Mouse (Mus musculus): ENCODE data around the gene Cd164. TPM values are rescaled to one million over a fixed set of nuclear protein-coding genes. Genes with fewer than 3 reads are reported as not detected.

The Cd164 gene
- polyA plus RNA-seq, 1 experiment: not detected

- 90% methylated on average over 3 of the region's 3 CpGs for WGBS
- Histone ChIP-seq H3K4me1 (ENCODE audit: control insufficient read depth, insufficient read depth, low read length) (no peaks in the 10 kb centered on the region), H3K27ac (ENCODE audit: insufficient read depth, low read depth, low read length) (no peak overlapping the region), H3K4me3 (ENCODE audit: insufficient read depth, low read depth, low read length) (no peak overlapping the region)
- TF ChIP-seq CTCF (IDR thresholded peaks at IDR 0.05; ENCODE audit: insufficient read depth, low read depth, low read length) (no peak), POLR2A (IDR thresholded peaks at IDR 0.05; ENCODE audit: insufficient read depth, low read depth, low read length) (no peak)
These were observed 18.7 kb downstream of the Cd164 start for GRCm38 (mm10) chr10:41537983-41538330.

- Histone ChIP-seq H3K4me1 (ENCODE audit: control insufficient read depth, insufficient read depth, low read length) (no peaks in the 10 kb centered on the region), H3K27ac (ENCODE audit: insufficient read depth, low read depth, low read length) (no peak overlapping the region), H3K4me3 (ENCODE audit: insufficient read depth, low read depth, low read length) (no peak overlapping the region)
- no peak for TF ChIP-seq POLR2A (IDR thresholded peaks at IDR 0.05; ENCODE audit: insufficient read depth, low read depth, low read length)
- TF ChIP-seq CTCF (IDR thresholded peaks at IDR 0.05; ENCODE audit: insufficient read depth, low read depth, low read length): no peak
- WGBS: 98% methylated on average over 4 of the region's 4 CpGs
These were observed 19.8 kb downstream of the Cd164 start for GRCm38 (mm10) chr10:41538986-41539385.

GRCm38 (mm10) chr10:41542057-41542456 is 22.8 kb downstream of the Cd164 start:
- Histone ChIP-seq H3K4me1 (ENCODE audit: control insufficient read depth, insufficient read depth, low read length) (no peaks in the 10 kb centered on the region; the same call in 1 of the 2 replicates), H3K27ac (ENCODE audit: insufficient read depth, low read depth, low read length) (no peak overlapping the region), H3K4me3 (ENCODE audit: insufficient read depth, low read depth, low read length) (no peak overlapping the region)
- WGBS: 98% methylated on average over 6 of the region's 6 CpGs
- TF ChIP-seq CTCF (IDR thresholded peaks at IDR 0.05; ENCODE audit: insufficient read depth, low read depth, low read length) (no peak), POLR2A (IDR thresholded peaks at IDR 0.05; ENCODE audit: insufficient read depth, low read depth, low read length) (no peak)

- TF ChIP-seq CTCF (IDR thresholded peaks at IDR 0.05; ENCODE audit: insufficient read depth, low read depth, low read length) (no peak), POLR2A (IDR thresholded peaks at IDR 0.05; ENCODE audit: insufficient read depth, low read depth, low read length) (no peak)
- Histone ChIP-seq H3K4me1 (ENCODE audit: control insufficient read depth, insufficient read depth, low read length) (no peaks in the 10 kb centered on the region; the same call in 1 of the 2 replicates), H3K27ac (ENCODE audit: insufficient read depth, low read depth, low read length) (no peak overlapping the region), H3K4me3 (ENCODE audit: insufficient read depth, low read depth, low read length) (no peak overlapping the region)
- 88% methylated on average over 4 of the region's 4 CpGs for WGBS
These were observed 24.2 kb downstream of the Cd164 start for GRCm38 (mm10) chr10:41543439-41543838.

GRCm38 (mm10) chr10:41543844-41544243 is 24.6 kb downstream of the Cd164 start:
- Histone ChIP-seq H3K27ac (ENCODE audit: insufficient read depth, low read depth, low read length) (no peak overlapping the region), H3K4me3 (ENCODE audit: insufficient read depth, low read depth, low read length) (no peak overlapping the region), H3K4me1 (ENCODE audit: control insufficient read depth, insufficient read depth, low read length) (no peaks in the 10 kb centered on the region; the same call in 1 of the 2 replicates)
- TF ChIP-seq POLR2A (IDR thresholded peaks at IDR 0.05; ENCODE audit: insufficient read depth, low read depth, low read length) (no peak), CTCF (IDR thresholded peaks at IDR 0.05; ENCODE audit: insufficient read depth, low read depth, low read length) (no peak)
- 61% methylated on average over 2 of the region's 2 CpGs for WGBS

- Histone ChIP-seq H3K4me3 (ENCODE audit: insufficient read depth, low read depth, low read length) (no peak overlapping the region), H3K4me1 (ENCODE audit: control insufficient read depth, insufficient read depth, low read length) (no peaks in the 10 kb centered on the region; the same call in 1 of the 2 replicates), H3K27ac (ENCODE audit: insufficient read depth, low read depth, low read length) (no peak overlapping the region)
- TF ChIP-seq POLR2A (IDR thresholded peaks at IDR 0.05; ENCODE audit: insufficient read depth, low read depth, low read length) (no peak), CTCF (IDR thresholded peaks at IDR 0.05; ENCODE audit: insufficient read depth, low read depth, low read length) (no peak)
- 20% methylated on average over 7 of the region's 7 CpGs for WGBS
These were observed 25.4 kb downstream of the Cd164 start for GRCm38 (mm10) chr10:41544481-41545190.

- WGBS: 72% methylated on average over 7 of the region's 7 CpGs
- TF ChIP-seq POLR2A (IDR thresholded peaks at IDR 0.05; ENCODE audit: insufficient read depth, low read depth, low read length): no peak
- no peak for TF ChIP-seq CTCF (IDR thresholded peaks at IDR 0.05; ENCODE audit: insufficient read depth, low read depth, low read length)
- no peak overlapping the region for H3K27ac ChIP-seq (ENCODE audit: insufficient read depth, low read depth, low read length)
- no peaks in the 10 kb centered on the region; the same call in 1 of the 2 replicates for H3K4me1 ChIP-seq (ENCODE audit: control insufficient read depth, insufficient read depth, low read length)
- no peak overlapping the region for H3K4me3 ChIP-seq (ENCODE audit: insufficient read depth, low read depth, low read length)
These were observed 26.1 kb downstream of the Cd164 start for GRCm38 (mm10) chr10:41545224-41545755.

- Histone ChIP-seq H3K27ac (ENCODE audit: insufficient read depth, low read depth, low read length) (no peak overlapping the region), H3K4me3 (ENCODE audit: insufficient read depth, low read depth, low read length) (no peak overlapping the region), H3K4me1 (ENCODE audit: control insufficient read depth, insufficient read depth, low read length) (no peaks in the 10 kb centered on the region; the same call in 1 of the 2 replicates)
- WGBS: 72% methylated on average over 13 of the region's 13 CpGs
- TF ChIP-seq POLR2A (IDR thresholded peaks at IDR 0.05; ENCODE audit: insufficient read depth, low read depth, low read length) (no peak), CTCF (IDR thresholded peaks at IDR 0.05; ENCODE audit: insufficient read depth, low read depth, low read length) (no peak)
These were observed 27.4 kb downstream of the Cd164 start for GRCm38 (mm10) chr10:41546396-41547165.

- Histone ChIP-seq H3K4me1 (ENCODE audit: control insufficient read depth, insufficient read depth, low read length) (no peaks in the 10 kb centered on the region; the same call in 1 of the 2 replicates), H3K4me3 (ENCODE audit: insufficient read depth, low read depth, low read length) (no peak overlapping the region), H3K27ac (ENCODE audit: insufficient read depth, low read depth, low read length) (no peak overlapping the region)
- TF ChIP-seq POLR2A (IDR thresholded peaks at IDR 0.05; ENCODE audit: insufficient read depth, low read depth, low read length) (no peak), CTCF (IDR thresholded peaks at IDR 0.05; ENCODE audit: insufficient read depth, low read depth, low read length) (no peak)
- WGBS: 86% methylated on average over 7 of the region's 7 CpGs
These were observed 31.5 kb downstream of the Cd164 start for GRCm38 (mm10) chr10:41550711-41551110.

Measured in olfactory bulb, adult 2 months (tissue).